Mouse (Mus musculus): Measurements from ENCODE around the gene Btrc. TPM values are rescaled to one million over a fixed set of nuclear protein-coding genes. Genes with fewer than 3 reads are reported as not detected.

Btrc gene
- total and polyA plus RNA-seq, 3 experiments: 11.4 to 83.6 (median 26.9) TPM

- H3K4me3 ChIP-seq (ENCODE audit: low read depth, low read length): no peak overlapping the region
- ATAC-seq (ENCODE audit: extremely low read depth, insufficient number of reproducible peaks, low FRiP score, poor library complexity, severe bottlenecking): no peak
- no peaks in the 10 kb centered on the region for H3K9me3 ChIP-seq (replicated peaks)
- H3K27me3 ChIP-seq (ENCODE audit: insufficient read depth, low read length): no peaks in the 10 kb centered on the region
- no peak for TF ChIP-seq CTCF (IDR thresholded peaks at IDR 0.05; ENCODE audit: low read depth, low read length)
- peaks cover 43% of the 10 kb centered on the region for H3K36me3 ChIP-seq (replicated peaks)
- DNase-seq (ENCODE audit: low spot score): no peak
- peaks cover 13% of the 10 kb centered on the region for H3K4me1 ChIP-seq (ENCODE audit: insufficient read depth, low read depth, low read length)
Observed at GRCm38 (mm10) chr19:45505446-45505845, 141.9 kb downstream of the Btrc start.

- peaks cover 50% of the 10 kb centered on the region for H3K36me3 ChIP-seq (replicated peaks)
- H3K9me3 ChIP-seq (replicated peaks): no peaks in the 10 kb centered on the region
- H3K4me3 ChIP-seq (ENCODE audit: low read depth, low read length): no peak overlapping the region
- peaks cover 27% of the 10 kb centered on the region for H3K4me1 ChIP-seq (ENCODE audit: insufficient read depth, low read depth, low read length)
- ATAC-seq (ENCODE audit: extremely low read depth, insufficient number of reproducible peaks, low FRiP score, poor library complexity, severe bottlenecking): no peak
- DNase-seq (ENCODE audit: low spot score): no peak
- TF ChIP-seq TAL1 (conservative IDR thresholded peaks at IDR 0.05; ENCODE audit: low read depth, low read length) (no peak), GATA1 (IDR thresholded peaks at IDR 0.05; ENCODE audit: borderline replicate concordance, low read length) (no peak), CTCF (IDR thresholded peaks at IDR 0.05; ENCODE audit: low read depth, low read length) (no peak), GATA2 (IDR thresholded peaks at IDR 0.05; ENCODE audit: borderline replicate concordance, low read depth, low read length) (no peak), POLR2AphosphoS5 (IDR thresholded peaks at IDR 0.05; ENCODE audit: insufficient replicate concordance, low read depth, low read length) (no peak)
- no peaks in the 10 kb centered on the region for H3K27me3 ChIP-seq (ENCODE audit: insufficient read depth, low read length)
Observed at GRCm38 (mm10) chr19:45507531-45507930, 144.0 kb downstream of the Btrc start.

GRCm38 (mm10) chr19:45510680-45511079 is 147.1 kb downstream of the Btrc start:
- ATAC-seq (ENCODE audit: extremely low read depth, insufficient number of reproducible peaks, low FRiP score, poor library complexity, severe bottlenecking): peak; percentile 68
- Histone ChIP-seq H3K4me1 (ENCODE audit: insufficient read depth, low read depth, low read length) (peaks cover 27% of the 10 kb centered on the region), H3K4me3 (ENCODE audit: low read depth, low read length) (no peak overlapping the region), H3K9me3 (replicated peaks) (no peaks in the 10 kb centered on the region), H3K27me3 (ENCODE audit: insufficient read depth, low read length) (no peaks in the 10 kb centered on the region), H3K36me3 (replicated peaks) (peaks cover 60% of the 10 kb centered on the region)
- DNase-seq (ENCODE audit: low spot score): no peak
- TF ChIP-seq GATA2 (IDR thresholded peaks at IDR 0.05; ENCODE audit: borderline replicate concordance, low read depth, low read length) (no peak), TAL1 (conservative IDR thresholded peaks at IDR 0.05; ENCODE audit: low read depth, low read length) (0 out of 2 replicates have a peak, but pooled peaks have one; percentile 26)

GRCm38 (mm10) chr19:45511406-45511805 is 147.9 kb downstream of the Btrc start:
- H3K4me1 ChIP-seq (ENCODE audit: insufficient read depth, low read depth, low read length): peaks cover 27% of the 10 kb centered on the region
- no peak overlapping the region for H3K4me3 ChIP-seq (ENCODE audit: low read depth, low read length)
- no peak for ATAC-seq (ENCODE audit: extremely low read depth, insufficient number of reproducible peaks, low FRiP score, poor library complexity, severe bottlenecking)
- TF ChIP-seq CTCF (IDR thresholded peaks at IDR 0.05; ENCODE audit: low read depth, low read length): no peak
- no peak for TF ChIP-seq POLR2AphosphoS5 (IDR thresholded peaks at IDR 0.05; ENCODE audit: insufficient replicate concordance, low read depth, low read length)
- no peak for TF ChIP-seq TAL1 (conservative IDR thresholded peaks at IDR 0.05; ENCODE audit: low read depth, low read length)
- no peak for TF ChIP-seq GATA1 (IDR thresholded peaks at IDR 0.05; ENCODE audit: borderline replicate concordance, low read length)
- no peak for TF ChIP-seq GATA2 (IDR thresholded peaks at IDR 0.05; ENCODE audit: borderline replicate concordance, low read depth, low read length)
- H3K9me3 ChIP-seq (replicated peaks): no peaks in the 10 kb centered on the region
- peaks cover 64% of the 10 kb centered on the region for H3K36me3 ChIP-seq (replicated peaks)
- DNase-seq (ENCODE audit: low spot score): no peak
- H3K27me3 ChIP-seq (ENCODE audit: insufficient read depth, low read length): no peaks in the 10 kb centered on the region

GRCm38 (mm10) chr19:45515341-45515740 is 151.8 kb downstream of the Btrc start:
- Histone ChIP-seq H3K4me3 (ENCODE audit: low read depth, low read length) (no peak overlapping the region), H3K4me1 (ENCODE audit: insufficient read depth, low read depth, low read length) (peaks cover 15% of the 10 kb centered on the region), H3K9me3 (replicated peaks) (no peaks in the 10 kb centered on the region), H3K36me3 (replicated peaks) (peaks cover 82% of the 10 kb centered on the region), H3K27me3 (ENCODE audit: insufficient read depth, low read length) (no peaks in the 10 kb centered on the region)
- TF ChIP-seq TAL1 (conservative IDR thresholded peaks at IDR 0.05; ENCODE audit: low read depth, low read length) (no peak), CTCF (IDR thresholded peaks at IDR 0.05; ENCODE audit: low read depth, low read length) (no peak), GATA2 (IDR thresholded peaks at IDR 0.05; ENCODE audit: borderline replicate concordance, low read depth, low read length) (no peak), POLR2AphosphoS5 (IDR thresholded peaks at IDR 0.05; ENCODE audit: insufficient replicate concordance, low read depth, low read length) (no peak), GATA1 (IDR thresholded peaks at IDR 0.05; ENCODE audit: borderline replicate concordance, low read length) (no peak)
- ATAC-seq (ENCODE audit: extremely low read depth, insufficient number of reproducible peaks, low FRiP score, poor library complexity, severe bottlenecking) (no peak), DNase-seq (ENCODE audit: low spot score) (no peak)

- no peak for TF ChIP-seq GATA1 (IDR thresholded peaks at IDR 0.05; ENCODE audit: borderline replicate concordance, low read length)
- TF ChIP-seq CTCF (IDR thresholded peaks at IDR 0.05; ENCODE audit: low read depth, low read length): no peak
- TF ChIP-seq GATA2 (IDR thresholded peaks at IDR 0.05; ENCODE audit: borderline replicate concordance, low read depth, low read length): no peak
- TF ChIP-seq POLR2AphosphoS5 (IDR thresholded peaks at IDR 0.05; ENCODE audit: insufficient replicate concordance, low read depth, low read length): no peak
- no peak for TF ChIP-seq TAL1 (conservative IDR thresholded peaks at IDR 0.05; ENCODE audit: low read depth, low read length)
- DNase-seq (ENCODE audit: low spot score) (no peak), ATAC-seq (ENCODE audit: extremely low read depth, insufficient number of reproducible peaks, low FRiP score, poor library complexity, severe bottlenecking) (no peak)
- peaks cover 8% of the 10 kb centered on the region for H3K4me1 ChIP-seq (ENCODE audit: insufficient read depth, low read depth, low read length)
- no peak overlapping the region for H3K4me3 ChIP-seq (ENCODE audit: low read depth, low read length)
- no peaks in the 10 kb centered on the region for H3K9me3 ChIP-seq (replicated peaks)
- H3K27me3 ChIP-seq (ENCODE audit: insufficient read depth, low read length): no peaks in the 10 kb centered on the region
- peaks cover 91% of the 10 kb centered on the region for H3K36me3 ChIP-seq (replicated peaks)
Observed at GRCm38 (mm10) chr19:45516264-45516663, 152.7 kb downstream of the Btrc start.

GRCm38 (mm10) chr19:45527382-45527781 is 163.8 kb downstream of the Btrc start:
- peaks cover 71% of the 10 kb centered on the region for H3K36me3 ChIP-seq (replicated peaks)
- TF ChIP-seq POLR2AphosphoS5 (IDR thresholded peaks at IDR 0.05; ENCODE audit: insufficient replicate concordance, low read depth, low read length) (no peak), CTCF (IDR thresholded peaks at IDR 0.05; ENCODE audit: low read depth, low read length) (no peak), GATA2 (IDR thresholded peaks at IDR 0.05; ENCODE audit: borderline replicate concordance, low read depth, low read length) (no peak), TAL1 (conservative IDR thresholded peaks at IDR 0.05; ENCODE audit: low read depth, low read length) (no peak), GATA1 (IDR thresholded peaks at IDR 0.05; ENCODE audit: borderline replicate concordance, low read length) (no peak)
- no peaks in the 10 kb centered on the region; the same call in 1 of the 2 replicates for H3K27me3 ChIP-seq (ENCODE audit: insufficient read depth, low read length)
- no peak overlapping the region for H3K4me3 ChIP-seq (ENCODE audit: low read depth, low read length)
- ATAC-seq (ENCODE audit: extremely low read depth, insufficient number of reproducible peaks, low FRiP score, poor library complexity, severe bottlenecking) (no peak), DNase-seq (ENCODE audit: low spot score) (no peak)
- H3K4me1 ChIP-seq (ENCODE audit: insufficient read depth, low read depth, low read length): peaks cover 27% of the 10 kb centered on the region
- no peaks in the 10 kb centered on the region for H3K9me3 ChIP-seq (replicated peaks)

Measured in G1E (cell line).